Mouse (Mus musculus) hindbrain, embryonic 12.5 days (tissue): ENCODE data around the gene Rab30. TPM values are rescaled to one million over a fixed set of nuclear protein-coding genes. Genes with fewer than 3 reads are reported as not detected.
"Not testable (repeated sequence)": the region's sequence is repeated elsewhere in the genome, so short reads cannot be mapped to it uniquely, and the experiment has no call there.

ENCODE experiments used
- ATAC-seq: fragments of 200-750 bp; cut with Nextera tagmentation; 2 replicates; pipeline ENCODE4 v1.8.0; 2017; ENCODE audit warnings: moderate TSS enrichment; ENCODE audit not compliant: low FRiP score
- H3K27ac ChIP-seq: fragments of 300-500 bp; sonication (generic); 2 replicates; pipeline ENCODE4 v1.5.1; 2016; ENCODE audit warnings: mild to moderate bottlenecking
- H3K27me3 ChIP-seq: fragments of 300-500 bp; sonication (generic); 2 replicates; pipeline ENCODE4 v1.6.1; 2016; ENCODE audit warnings: mild to moderate bottlenecking
- H3K36me3 ChIP-seq: fragments of 300-500 bp; sonication (generic); 2 replicates; pipeline ENCODE4 v1.6.1; 2016; ENCODE audit warnings: mild to moderate bottlenecking
- H3K4me1 ChIP-seq: fragments of 300-500 bp; sonication (generic); 2 replicates; pipeline ENCODE4 v1.6.1; 2016
- H3K4me2 ChIP-seq: fragments of 300-500 bp; sonication (generic); replicated peaks from 2 replicates; pipeline ENCODE4 v1.6.1; 2016; ENCODE audit warnings: mild to moderate bottlenecking
- H3K4me3 ChIP-seq: fragments of 300-500 bp; sonication (generic); 2 replicates; pipeline ENCODE4 v1.5.1; 2016; ENCODE audit warnings: mild to moderate bottlenecking
- H3K9ac ChIP-seq: fragments of 300-500 bp; sonication (generic); 2 replicates; pipeline ENCODE4 v1.6.1; 2016; ENCODE audit warnings: mild to moderate bottlenecking, moderate library complexity
- H3K9me3 ChIP-seq: fragments of 300-500 bp; sonication (generic); replicated peaks from 2 replicates; pipeline ENCODE4 v1.6.1; 2016; ENCODE audit warnings: mild to moderate bottlenecking
- WGBS: fragments of 180-500 bp; shearing (Covaris S2); methylation state at CpG from one replicate; pipeline ENCODE4 v1.1.7; 2016; 5-methylcytosine and 5-hydroxymethylcytosine counted together
- polyA plus RNA-seq: library from polyadenylated mRNA; unstranded; fragments of >200 nt; fragmentation: Nextera tagmentation; extraction: Ambion mirVana; gene quantifications from 2 replicates; pipeline ENCODE4 v1.2.1, GENCODE M21; 2016

Rab30 gene
- polyA plus RNA-seq = 22.2 and 22.6 TPM in 2 replicates

DNA sequence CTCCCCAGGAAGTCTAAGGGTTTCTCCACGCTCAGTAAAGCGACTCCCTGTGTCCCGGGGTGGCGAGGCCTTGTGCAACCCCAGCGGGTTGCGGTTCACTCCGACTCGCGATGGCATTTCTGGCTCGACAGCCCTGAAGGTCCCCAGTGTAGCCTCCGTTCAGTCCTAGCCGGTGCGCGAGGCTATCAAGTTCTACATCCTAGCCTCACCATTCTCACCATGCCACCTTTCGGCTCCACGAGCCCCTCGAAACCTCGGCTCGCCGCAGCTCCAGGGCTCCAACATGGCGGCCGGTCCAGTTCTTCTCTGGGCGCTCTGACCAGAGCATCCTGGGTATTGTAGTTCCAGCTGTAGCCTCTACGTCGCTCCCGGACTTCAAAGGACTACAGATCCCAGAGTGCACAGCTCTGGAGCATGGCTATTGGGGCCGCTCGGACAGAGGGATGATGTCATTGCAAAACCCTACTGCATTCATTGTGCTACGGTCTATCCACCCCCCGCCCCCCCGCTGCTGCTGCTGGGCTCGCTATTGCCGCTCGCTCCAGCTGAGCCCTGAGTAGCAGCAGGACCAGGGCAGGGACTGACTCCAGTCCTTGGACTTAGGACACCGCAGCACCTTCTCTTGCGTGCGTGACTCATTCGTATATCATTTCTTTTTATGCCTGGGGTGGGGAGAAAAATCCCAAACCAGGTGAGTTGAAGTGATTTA lies at the start of gene Rab30:
Gene Rab30, plus strand, starts transcription at position 452 of the 709 bp plus-strand sequence.
- ATAC-seq = peak; percentile 100
- peaks cover 29% of the 10 kb centered on the region for H3K4me1 ChIP-seq
- no peaks in the 10 kb centered on the region for H3K27me3 ChIP-seq
- no peaks in the 10 kb centered on the region for H3K9me3 ChIP-seq
- under 1% methylated on average over 38 of the region's 38 CpGs for WGBS
- 0 out of 2 replicates have a peak, but pooled peaks cover 10% of the 10 kb centered on the region for H3K36me3 ChIP-seq
- peak within 1 kb of the TSS; percentile 94 for H3K9ac ChIP-seq
- H3K27ac ChIP-seq = peak within 1 kb of the TSS; percentile 97
- peak within 1 kb of the TSS; percentile 76 for H3K4me3 ChIP-seq
- peak within 1 kb of the TSS; percentile 91 for H3K4me2 ChIP-seq

DNA sequence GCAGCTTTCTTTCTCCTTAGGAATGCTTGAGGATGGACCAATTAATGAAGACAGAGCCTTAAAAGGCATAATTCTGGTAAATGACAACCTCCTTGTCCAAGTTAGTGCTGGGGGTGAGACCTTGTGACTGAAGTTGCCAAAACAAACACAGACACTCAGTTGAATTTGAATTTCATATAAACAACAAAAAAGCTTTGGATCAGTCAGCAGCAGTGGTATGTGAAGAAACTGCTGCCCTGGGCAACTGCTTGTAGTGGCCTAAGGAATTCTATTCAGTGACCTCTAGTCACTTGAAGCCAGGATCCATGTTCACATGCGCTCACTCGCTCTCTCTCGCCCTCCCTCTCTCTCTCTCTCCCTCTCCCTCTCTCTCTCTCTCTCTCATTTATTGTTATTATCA lies 45.0 kb upstream of the Rab30 start:
- no peak overlapping the region for H3K9ac ChIP-seq
- H3K4me3 ChIP-seq = no peak overlapping the region
- no peaks in the 10 kb centered on the region for H3K4me1 ChIP-seq
- H3K27me3 ChIP-seq = no peaks in the 10 kb centered on the region
- ATAC-seq = no peak
- H3K27ac ChIP-seq = no peak overlapping the region
- H3K4me2 ChIP-seq = no peak overlapping the region
- H3K9me3 ChIP-seq = no peaks in the 10 kb centered on the region
- WGBS = 61% methylated on average over 3 of the region's 3 CpGs
- H3K36me3 ChIP-seq = no peaks in the 10 kb centered on the region

DNA sequence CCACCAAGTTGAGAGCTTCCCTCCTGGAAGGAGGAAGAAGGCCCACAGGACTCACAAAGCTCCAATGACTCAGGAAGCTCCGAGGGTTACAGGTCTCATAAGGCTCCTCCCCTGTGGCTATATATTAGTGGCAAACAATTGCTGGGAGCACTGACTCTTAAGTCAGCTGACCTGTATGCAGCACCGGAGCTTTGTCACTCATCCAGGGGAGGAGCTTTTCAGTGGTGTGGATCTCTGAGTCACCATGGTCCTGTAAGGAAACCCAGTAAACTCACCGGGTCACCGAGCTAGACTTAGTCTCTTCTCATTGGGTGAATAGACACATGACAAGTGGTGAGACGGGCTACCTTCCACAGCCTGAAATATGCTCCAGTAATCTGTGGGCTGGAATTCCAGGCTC lies 42.6 kb upstream of the Rab30 start:
- WGBS = 84% methylated on average over 5 of the region's 5 CpGs
- H3K4me2 ChIP-seq = no peak overlapping the region
- ATAC-seq = no peak
- no peak overlapping the region for H3K4me3 ChIP-seq
- no peak overlapping the region for H3K9ac ChIP-seq
- H3K27me3 ChIP-seq = no peaks in the 10 kb centered on the region
- H3K9me3 ChIP-seq = no peaks in the 10 kb centered on the region
- H3K27ac ChIP-seq = no peak overlapping the region
- no peaks in the 10 kb centered on the region for H3K4me1 ChIP-seq
- H3K36me3 ChIP-seq = no peaks in the 10 kb centered on the region

DNA sequence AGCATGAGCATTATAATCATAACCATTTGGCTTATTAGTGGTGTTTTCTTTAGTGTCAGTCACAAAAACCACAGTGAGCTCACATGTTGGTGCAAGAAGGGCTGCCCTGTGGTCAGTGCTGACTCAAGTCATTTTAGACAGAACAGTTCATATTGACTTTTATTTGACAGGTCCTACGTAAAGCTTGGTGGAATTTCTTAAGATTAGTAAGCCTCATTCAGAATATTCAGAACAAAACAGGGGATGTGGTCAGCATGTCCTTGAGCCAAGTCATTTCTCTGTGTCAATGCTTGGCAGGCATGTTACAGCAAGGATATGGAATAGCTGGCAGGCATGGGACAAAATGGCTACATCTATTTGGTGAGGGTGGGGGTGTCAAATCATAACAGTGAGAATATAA lies 37.7 kb upstream of the Rab30 start:
- ATAC-seq = no peak
- Histone ChIP-seq H3K27me3 (no peaks in the 10 kb centered on the region), H3K36me3 (no peaks in the 10 kb centered on the region), H3K9me3 (no peaks in the 10 kb centered on the region), H3K4me1 (no peaks in the 10 kb centered on the region), H3K4me2 (no peak overlapping the region), H3K9ac (no peak overlapping the region), H3K27ac (no peak overlapping the region), H3K4me3 (no peak overlapping the region)
- 84% methylated on average over 1 of the region's 1 CpGs for whole genome bisulfite sequencing

DNA sequence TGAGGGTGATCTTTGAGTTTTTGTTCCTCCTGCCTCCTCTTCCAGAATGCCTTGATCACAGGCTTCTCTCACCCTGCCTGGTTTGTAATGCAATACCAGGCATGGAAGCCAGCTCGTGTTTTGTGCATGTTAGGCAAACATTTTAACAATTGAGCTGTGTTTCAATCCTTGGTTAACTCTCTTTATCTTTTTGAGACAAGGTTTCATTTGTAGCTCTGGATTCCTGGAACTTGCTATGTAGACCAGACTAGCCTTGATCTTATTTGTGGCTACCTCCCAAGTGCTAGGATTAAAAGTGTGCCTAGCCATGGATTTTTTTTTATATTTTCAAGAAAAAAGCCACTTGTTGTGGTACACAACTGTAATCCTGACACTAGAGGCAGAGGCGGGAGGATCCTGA lies 35.9 kb upstream of the Rab30 start:
- Histone ChIP-seq H3K9me3 (no peaks in the 10 kb centered on the region), H3K27ac (no peak overlapping the region), H3K4me3 (no peak overlapping the region), H3K9ac (no peak overlapping the region), H3K4me2 (no peak overlapping the region), H3K27me3 (no peaks in the 10 kb centered on the region), H3K4me1 (no peaks in the 10 kb centered on the region), H3K36me3 (no peaks in the 10 kb centered on the region)
- 73% methylated on average over 2 of the region's 2 CpGs for WGBS
- no peak for ATAC-seq

DNA sequence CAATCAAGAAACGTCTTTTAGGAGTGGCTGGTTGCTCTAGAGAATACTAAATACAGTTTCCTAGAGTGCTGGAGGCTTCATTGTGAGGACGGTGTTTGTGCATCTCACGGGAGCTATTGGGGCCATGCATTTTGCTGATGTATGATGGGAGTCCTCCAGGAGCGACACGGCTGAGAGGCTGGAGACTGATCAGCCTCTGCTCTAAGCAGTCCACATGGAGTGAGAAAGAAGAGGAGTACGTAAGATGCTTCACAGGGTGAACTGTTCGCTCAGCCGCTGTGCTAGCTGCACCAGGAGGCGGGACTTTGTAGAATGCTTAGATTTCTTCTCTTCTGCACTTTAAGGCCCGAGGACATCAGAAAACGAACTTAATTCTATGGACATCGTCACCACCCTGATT lies 34.7 kb upstream of the Rab30 start:
- Histone ChIP-seq H3K4me3 (no peak overlapping the region), H3K9me3 (no peaks in the 10 kb centered on the region), H3K27me3 (no peaks in the 10 kb centered on the region), H3K4me2 (no peak overlapping the region), H3K36me3 (no peaks in the 10 kb centered on the region), H3K4me1 (no peaks in the 10 kb centered on the region), H3K9ac (no peak overlapping the region), H3K27ac (no peak overlapping the region)
- no peak for ATAC-seq
- WGBS = 71% methylated on average over 12 of the region's 12 CpGs

DNA sequence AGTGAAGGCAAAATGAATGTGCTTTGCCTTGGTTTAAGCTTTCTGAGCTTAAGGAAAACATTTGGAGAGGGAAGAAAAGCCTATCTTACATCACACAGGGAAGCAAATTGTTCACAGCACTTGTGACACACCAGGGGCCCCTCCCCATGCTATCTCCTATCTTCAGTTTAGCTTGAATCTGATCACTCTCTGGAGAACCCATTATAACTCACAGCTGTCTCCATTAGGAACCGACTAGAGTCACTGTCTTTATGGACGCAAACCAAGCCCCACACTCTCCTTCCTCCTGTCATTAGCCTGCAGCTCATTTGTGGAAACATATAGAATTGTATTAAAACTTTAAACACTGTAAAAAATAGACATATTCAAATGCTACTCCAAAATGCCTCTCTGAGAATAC lies 31.8 kb upstream of the Rab30 start:
- ATAC-seq = no peak
- H3K4me3 ChIP-seq = no peak overlapping the region
- H3K4me2 ChIP-seq = no peak overlapping the region
- no peak overlapping the region for H3K27ac ChIP-seq
- no peak overlapping the region for H3K9ac ChIP-seq
- no peaks in the 10 kb centered on the region for H3K9me3 ChIP-seq
- H3K4me1 ChIP-seq = no peaks in the 10 kb centered on the region
- WGBS = 53% methylated on average over 2 of the region's 2 CpGs
- H3K27me3 ChIP-seq = no peaks in the 10 kb centered on the region
- no peaks in the 10 kb centered on the region for H3K36me3 ChIP-seq

DNA sequence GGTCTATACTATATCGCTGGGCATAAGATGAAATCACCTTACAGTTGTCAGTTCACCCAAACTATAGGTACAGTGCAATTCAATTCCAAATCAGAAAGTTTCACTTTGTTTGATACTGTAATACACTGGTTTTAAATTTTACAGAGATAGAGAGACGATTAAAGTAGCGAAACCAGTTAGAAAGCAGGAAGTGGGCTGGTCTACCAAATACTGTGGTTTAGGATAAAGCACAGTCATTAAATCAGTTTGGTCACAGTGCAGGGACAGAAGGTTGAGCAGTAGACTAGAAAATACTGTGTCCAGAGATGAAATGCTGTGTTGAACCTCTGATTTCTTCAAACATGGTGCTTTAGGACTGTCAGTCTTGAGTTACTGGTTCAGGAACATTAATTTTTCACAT lies 29.8 kb upstream of the Rab30 start:
- 89% methylated on average over 3 of the region's 3 CpGs for WGBS
- no peak overlapping the region for H3K4me3 ChIP-seq
- no peaks in the 10 kb centered on the region for H3K36me3 ChIP-seq
- H3K27me3 ChIP-seq = no peaks in the 10 kb centered on the region
- H3K27ac ChIP-seq = no peak overlapping the region
- no peaks in the 10 kb centered on the region for H3K9me3 ChIP-seq
- H3K4me2 ChIP-seq = no peak overlapping the region
- no peaks in the 10 kb centered on the region for H3K4me1 ChIP-seq
- ATAC-seq = no peak
- H3K9ac ChIP-seq = no peak overlapping the region

DNA sequence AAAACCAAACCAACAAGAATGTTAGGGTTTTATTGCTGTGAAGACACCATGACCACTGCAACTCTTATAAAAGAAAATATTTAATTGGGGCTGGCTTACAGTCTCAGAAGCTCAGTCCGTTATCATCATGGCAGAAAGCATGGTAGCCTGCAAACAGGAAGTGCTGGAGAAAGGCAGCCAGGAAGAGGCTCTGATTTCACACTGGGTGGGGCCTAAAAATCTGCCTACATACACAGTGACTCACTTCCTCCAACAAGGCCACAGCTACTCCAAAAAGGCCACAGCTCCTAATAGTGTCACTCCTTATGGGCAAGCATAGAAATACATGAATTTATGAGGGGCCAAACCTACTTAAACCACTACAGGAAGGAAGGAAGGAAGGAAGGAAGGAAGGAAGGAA lies 26.3 kb upstream of the Rab30 start:
- WGBS = 92% methylated on average over 1 of the region's 1 CpGs
- Histone ChIP-seq H3K27me3 (no peaks in the 10 kb centered on the region), H3K9me3 (no peaks in the 10 kb centered on the region), H3K4me3 (no peak overlapping the region), H3K36me3 (no peaks in the 10 kb centered on the region), H3K27ac (no peak overlapping the region), H3K4me1 (no peaks in the 10 kb centered on the region), H3K9ac (no peak overlapping the region), H3K4me2 (no peak overlapping the region)
- no peak for ATAC-seq

DNA sequence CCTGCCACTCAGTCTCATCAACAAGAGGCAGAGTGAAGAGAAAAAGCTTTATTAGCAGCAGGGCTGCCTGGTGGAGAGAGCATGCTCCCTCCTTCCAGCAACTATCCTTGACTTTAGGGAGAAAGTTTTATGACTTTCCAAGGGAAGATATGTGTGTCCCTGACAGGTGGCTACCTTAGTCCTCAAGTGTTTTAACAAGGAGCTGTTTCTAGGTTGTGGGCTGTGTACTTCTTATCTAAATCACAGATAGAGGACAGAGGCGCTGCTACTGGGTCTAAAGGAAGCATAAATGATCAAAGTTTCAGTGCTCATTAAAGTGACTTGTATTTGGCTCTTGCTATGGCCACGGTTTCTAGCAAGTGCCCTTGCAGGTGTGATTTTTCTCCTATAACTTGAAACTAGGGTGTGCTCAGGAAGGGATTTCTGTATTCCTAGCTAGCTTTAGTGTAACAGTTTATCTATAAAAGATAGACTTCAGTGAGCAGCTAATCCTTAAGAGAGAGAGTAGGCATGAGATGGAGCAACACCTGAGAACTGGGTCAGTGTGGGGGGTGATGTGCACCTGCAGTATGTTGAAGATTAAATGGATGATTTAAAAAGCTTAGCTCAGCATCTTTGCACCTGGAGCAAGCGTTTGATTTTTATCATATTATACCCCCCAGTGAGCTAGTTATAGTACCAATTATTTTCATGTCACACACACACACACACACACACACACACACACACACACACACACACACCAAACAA lies 21.1 kb upstream of the Rab30 start:
- Histone ChIP-seq H3K4me2 (no peak overlapping the region), H3K4me3 (no peak overlapping the region), H3K9ac (no peak overlapping the region), H3K36me3 (no peaks in the 10 kb centered on the region), H3K27me3 (no peaks in the 10 kb centered on the region), H3K27ac (no peak overlapping the region), H3K9me3 (no peaks in the 10 kb centered on the region), H3K4me1 (no peaks in the 10 kb centered on the region)
- ATAC-seq = no peak
- 79% methylated on average over 3 of the region's 3 CpGs for WGBS

DNA sequence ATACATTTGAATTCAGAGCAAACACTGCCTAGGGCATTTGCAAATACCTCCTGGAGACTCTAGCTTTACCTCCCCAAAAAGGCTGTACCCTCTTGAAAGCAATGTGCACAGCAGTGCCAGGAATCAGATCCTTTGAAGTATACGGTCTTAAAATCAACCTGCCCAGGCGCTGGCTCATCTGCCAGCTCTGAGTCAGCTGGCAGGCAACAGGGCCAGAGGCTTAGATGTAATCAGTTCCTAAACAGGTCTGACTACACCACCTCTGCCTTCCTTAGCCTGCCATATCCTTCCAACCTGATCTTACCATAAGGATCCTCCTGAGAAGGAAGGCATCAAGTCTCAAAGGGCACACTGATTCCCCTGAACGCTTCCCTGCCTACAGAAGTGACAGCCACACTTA lies 17.7 kb upstream of the Rab30 start:
- Histone ChIP-seq H3K9ac (no peak overlapping the region), H3K4me2 (no peak overlapping the region), H3K4me3 (no peak overlapping the region), H3K27me3 (no peaks in the 10 kb centered on the region), H3K9me3 (no peaks in the 10 kb centered on the region), H3K27ac (no peak overlapping the region), H3K36me3 (no peaks in the 10 kb centered on the region), H3K4me1 (no peaks in the 10 kb centered on the region)
- ATAC-seq = no peak
- 41% methylated on average over 3 of the region's 3 CpGs for WGBS

DNA sequence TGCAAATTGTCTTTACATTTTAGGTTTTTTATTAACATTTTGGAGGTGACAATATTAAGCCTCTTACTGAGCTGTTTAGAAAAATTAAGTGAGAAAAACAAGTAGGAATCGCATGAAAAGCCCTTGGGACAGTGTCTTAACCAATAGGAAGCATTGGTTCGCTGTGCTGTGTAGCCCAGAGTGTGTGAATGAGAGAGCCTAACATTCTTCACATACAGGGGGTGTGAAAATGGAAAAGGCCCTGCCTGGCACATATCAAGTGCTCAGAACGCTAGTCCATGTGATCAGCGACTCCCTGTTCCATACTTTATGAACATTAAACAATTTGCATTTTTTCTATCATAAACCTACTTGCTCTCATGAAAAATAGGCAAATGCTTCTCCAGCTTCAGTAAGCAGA lies 17.1 kb upstream of the Rab30 start:
- Histone ChIP-seq H3K36me3 (no peaks in the 10 kb centered on the region), H3K27ac (no peak overlapping the region), H3K4me2 (no peak overlapping the region), H3K9ac (no peak overlapping the region), H3K4me3 (no peak overlapping the region), H3K27me3 (no peaks in the 10 kb centered on the region), H3K9me3 (no peaks in the 10 kb centered on the region), H3K4me1 (no peaks in the 10 kb centered on the region)
- 67% methylated on average over 4 of the region's 4 CpGs for WGBS
- no peak for ATAC-seq

DNA sequence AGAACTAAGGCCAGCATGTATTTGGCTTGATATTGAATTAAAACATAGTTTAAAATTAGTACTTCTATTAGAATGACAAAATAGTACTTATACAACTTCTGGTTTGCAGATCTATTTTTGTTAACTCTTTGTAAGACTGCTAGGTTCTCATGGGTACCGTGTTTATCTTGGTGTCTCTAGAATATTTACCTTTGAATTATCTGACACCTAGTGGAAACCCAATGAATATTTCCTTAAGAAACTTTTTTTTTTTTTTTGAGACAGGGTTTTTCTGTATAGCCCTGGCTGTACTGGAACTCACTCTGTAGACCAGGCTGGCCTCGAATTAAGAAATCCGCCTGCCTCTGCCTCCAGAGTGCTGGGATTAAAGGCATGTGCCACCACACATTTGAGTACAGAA lies 11.8 kb upstream of the Rab30 start:
- 90% methylated on average over 3 of the region's 3 CpGs for WGBS
- not testable (repeated sequence) for H3K36me3 ChIP-seq, H3K9me3 ChIP-seq, H3K27ac ChIP-seq, H3K9ac ChIP-seq, H3K4me2 ChIP-seq, H3K4me1 ChIP-seq, H3K4me3 ChIP-seq, H3K27me3 ChIP-seq
- ATAC-seq = peak; percentile 14; the same call in 1 of the 2 replicates
